In genomic region chr7:81286946-81287345, GRCm38 (mm10) we compare ENCODE assay signal across 12 mouse cellular contexts. TPM values are rescaled to one million over a fixed set of nuclear protein-coding genes. Genes with fewer than 3 reads are reported as not detected.
DNase-seq lines count a peak whose midpoint lies in the region; ATAC-seq and TF ChIP-seq lines count a peak whose summit lies in the region.
"Had no signal": no experiment of that assay in that cellular context is flagged by ENCODE, and none has a peak within 500 bp of the region (broad histone marks: within the 10 kb centered on the region; RNA-seq: fewer than 3 reads in every experiment).

No protein-coding gene starts in this region.

- H3K4me2 ChIP-seq in hindbrain, embryonic 16.5 days (ENCODE audit: low read length), result no peak overlapping the region
- no peak overlapping the region for H3K4me2 ChIP-seq in hindbrain, embryonic 13.5 days
- H3K4me2 ChIP-seq: liver, embryonic 13.5 days; midbrain, embryonic 12.5 days had no signal

- ATAC-seq in hindbrain, embryonic 16.5 days, result 0 out of 2 replicates have a peak, but pooled peaks have one; percentile 11
- no peak for ATAC-seq in hindbrain, embryonic 13.5 days (ENCODE audit: low FRiP score)
- ATAC-seq in CD4-positive, CD25-positive, alpha-beta regulatory T cell, adult 4 months, result no peak
- ATAC-seq: inflammation-experienced regulatory T-cells, adult 6 months had no signal

- no peaks in the 10 kb centered on the region for H3K9me3 ChIP-seq in hindbrain, embryonic 16.5 days (ENCODE audit: control insufficient read depth, low read length)
- H3K9me3 ChIP-seq in hindbrain, embryonic 13.5 days, result no peaks in the 10 kb centered on the region
- no peaks in the 10 kb centered on the region for H3K9me3 ChIP-seq in E14TG2a.4 (ENCODE audit: low read length)
- H3K9me3 ChIP-seq: liver, embryonic 13.5 days; midbrain, embryonic 12.5 days had no signal

- H3K4me3 ChIP-seq in hindbrain, embryonic 16.5 days (ENCODE audit: low read length), result no peak overlapping the region
- no peak overlapping the region for H3K4me3 ChIP-seq in hindbrain, embryonic 13.5 days
- H3K4me3 ChIP-seq in E14TG2a.4 (replicated peaks; ENCODE audit: low read length), result peak overlapping the region; percentile 5; the same call in 1 of the 2 replicates
- H3K4me3 ChIP-seq: liver, embryonic 13.5 days; midbrain, embryonic 12.5 days had no signal

- TF ChIP-seq CTCF in E14TG2a.4 (conservative IDR thresholded peaks at IDR 0.05; ENCODE audit: low read length), result no peak

- DNase-seq in adipocyte (ENCODE audit: low spot score), result peak; percentile 5
- DNase-seq in kidney, postnatal 4 days, result peak; percentile 36 to 51
- DNase-seq in cerebellum, postnatal 14 days, result no peak
- DNase-seq: cerebellum, postnatal 25 days; liver, embryonic 13.5 days; thymus, postnatal 14 days had no signal

- no peaks in the 10 kb centered on the region for H3K27me3 ChIP-seq in hindbrain, embryonic 16.5 days (replicated peaks; ENCODE audit: control insufficient read depth, insufficient read depth, low read length)
- no peaks in the 10 kb centered on the region for H3K27me3 ChIP-seq in hindbrain, embryonic 13.5 days
- no peaks in the 10 kb centered on the region for H3K27me3 ChIP-seq in E14TG2a.4 (ENCODE audit: insufficient read depth, low read length)
- H3K27me3 ChIP-seq: liver, embryonic 13.5 days; midbrain, embryonic 12.5 days had no signal

- no peak overlapping the region for H3K27ac ChIP-seq in hindbrain, embryonic 16.5 days (ENCODE audit: low read depth, low read length)
- H3K27ac ChIP-seq in hindbrain, embryonic 13.5 days, result no peak overlapping the region
- H3K27ac ChIP-seq: liver, embryonic 13.5 days; midbrain, embryonic 12.5 days had no signal

- 65% methylated on average over 8 of the region's 8 CpGs for WGBS in hindbrain, embryonic 16.5 days
- WGBS in hindbrain, embryonic 13.5 days, result 66% methylated on average over 8 of the region's 8 CpGs

- no peaks in the 10 kb centered on the region for H3K36me3 ChIP-seq in hindbrain, embryonic 16.5 days (ENCODE audit: control insufficient read depth, insufficient read depth, low read length)
- H3K36me3 ChIP-seq in hindbrain, embryonic 13.5 days, result no peaks in the 10 kb centered on the region
- no peaks in the 10 kb centered on the region for H3K36me3 ChIP-seq in E14TG2a.4 (ENCODE audit: insufficient read depth, low read length)
- H3K36me3 ChIP-seq: liver, embryonic 13.5 days; midbrain, embryonic 12.5 days had no signal

- H3K9ac ChIP-seq in hindbrain, embryonic 16.5 days (ENCODE audit: low read depth, low read length), result no peak overlapping the region
- H3K9ac ChIP-seq in hindbrain, embryonic 13.5 days, result no peak overlapping the region
- H3K9ac ChIP-seq: liver, embryonic 13.5 days; midbrain, embryonic 12.5 days had no signal

- no peaks in the 10 kb centered on the region for H3K4me1 ChIP-seq in hindbrain, embryonic 16.5 days (ENCODE audit: control insufficient read depth, insufficient read depth, low read depth, low read length)
- H3K4me1 ChIP-seq in hindbrain, embryonic 13.5 days (replicated peaks), result no peaks in the 10 kb centered on the region; the same call in 1 of the 2 replicates
- peaks cover 28% of the 10 kb centered on the region for H3K4me1 ChIP-seq in E14TG2a.4 (replicated peaks; ENCODE audit: low read depth, low read length)
- H3K4me1 ChIP-seq: liver, embryonic 13.5 days; midbrain, embryonic 12.5 days had no signal

RNA-seq across cellular contexts. Expression of gene Rps17, which starts 58.1 kb away (rescaled TPM):
- 598 and 658 TPM in 2 replicates for polyA plus RNA-seq in hindbrain, embryonic 16.5 days (2015; fragmentation: Nextera tagmentation; extraction: Ambion mirVana)
- polyA plus RNA-seq in hindbrain, embryonic 13.5 days (2015; fragmentation: Nextera tagmentation; extraction: Ambion mirVana), result 845 and 863 TPM in 2 replicates
- 1,000 to 10,000 TPM; 1,101 to 1,535 TPM for polyA plus RNA-seq in CD4-positive, CD25-positive, alpha-beta regulatory T cell, adult 4 months (2017; shearing (Covaris generic))

Comparison
In these comparisons a context has a peak if more than half of its experiments do, and no peak if none do; other contexts are left out.
1. DNase-seq: peak in adipocyte (single experiment) and kidney, postnatal 4 days (2 of 2); none in cerebellum, postnatal 14 days (0 of 2).